Mouse (Mus musculus): Measurements from ENCODE around the gene Gyg. TPM values are rescaled to one million over a fixed set of nuclear protein-coding genes. Genes with fewer than 3 reads are reported as not detected.
"Not testable (repeated sequence)": the region's sequence is repeated elsewhere in the genome, so short reads cannot be mapped to it uniquely, and the experiment has no call there.

The Gyg gene
- polyA plus RNA-seq, 1 experiment from 2014 or later, result 360 TPM

- H3K4me1 ChIP-seq (ENCODE audit: insufficient read depth), result peaks cover 19% of the 10 kb centered on the region
- peak; percentile 85 for DNase-seq
These were observed 22.4 kb downstream of the Gyg start for GRCm38 (mm10) chr3:20132731-20133130.

DNA sequence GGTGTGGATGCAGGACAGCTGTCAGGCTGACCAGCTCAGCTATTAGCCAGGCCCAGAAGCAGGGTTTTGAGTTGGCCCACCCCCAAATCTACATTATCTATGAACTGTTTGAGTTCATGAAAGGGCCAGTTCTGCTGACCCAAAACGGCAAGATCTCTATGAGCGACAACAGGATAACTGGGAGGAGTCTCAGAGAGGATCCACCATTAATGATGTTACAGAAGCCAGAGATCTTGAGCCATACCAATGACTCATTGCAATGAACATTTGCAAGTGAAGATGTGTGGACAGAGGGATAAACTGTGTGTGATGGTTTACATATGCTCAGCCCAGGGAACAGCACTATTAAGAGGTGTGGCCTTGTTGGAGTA, 23.8 kb downstream of the Gyg start:
- peak; percentile 23; the same call in 1 of the 2 replicates for TF ChIP-seq CTCF (IDR thresholded peaks at IDR 0.05; ENCODE audit: low read depth)
- Histone ChIP-seq H3K9me3 (ENCODE audit: low read depth, low read length) (no peaks in the 10 kb centered on the region), H3K4me1 (ENCODE audit: insufficient read depth) (peaks cover 19% of the 10 kb centered on the region), H3K36me3 (ENCODE audit: insufficient read depth) (peaks cover 59% of the 10 kb centered on the region), H3K27me3 (ENCODE audit: insufficient read depth, low read length) (no peaks in the 10 kb centered on the region), H3K4me2 (0 out of 2 replicates have a peak overlapping the region, but pooled peaks have one; percentile 11), H3K4me3 (ENCODE audit: low read depth, low read length) (no peak overlapping the region), H3K9ac (no peak overlapping the region), H3K27ac (ENCODE audit: low read depth) (peak overlapping the region; percentile 74; the same call in 1 of the 2 replicates)
- ATAC-seq (ENCODE audit: insufficient read depth) (peak; percentile 93), DNase-seq (peak; percentile 97)
- WGBS, result 40% methylated on average over 2 of the region's 2 CpGs

More at GRCm38 (mm10) chr3:20132731-20133130, 22.4 kb downstream of the Gyg start:
- no peak overlapping the region for H3K9ac ChIP-seq
- TF ChIP-seq CTCF (IDR thresholded peaks at IDR 0.05; ENCODE audit: low read depth), result no peak
- H3K4me2 ChIP-seq, result no peak overlapping the region
- no peaks in the 10 kb centered on the region for H3K9me3 ChIP-seq (ENCODE audit: low read depth, low read length)
- 52% methylated on average over 1 of the region's 1 CpGs for WGBS
- H3K27ac ChIP-seq (ENCODE audit: low read depth), result peak overlapping the region; percentile 82
- no peak overlapping the region for H3K4me3 ChIP-seq (ENCODE audit: low read depth, low read length)
- ATAC-seq (ENCODE audit: insufficient read depth), result no peak
- no peaks in the 10 kb centered on the region for H3K27me3 ChIP-seq (ENCODE audit: insufficient read depth, low read length)
- H3K36me3 ChIP-seq (ENCODE audit: insufficient read depth), result peaks cover 61% of the 10 kb centered on the region

DNA sequence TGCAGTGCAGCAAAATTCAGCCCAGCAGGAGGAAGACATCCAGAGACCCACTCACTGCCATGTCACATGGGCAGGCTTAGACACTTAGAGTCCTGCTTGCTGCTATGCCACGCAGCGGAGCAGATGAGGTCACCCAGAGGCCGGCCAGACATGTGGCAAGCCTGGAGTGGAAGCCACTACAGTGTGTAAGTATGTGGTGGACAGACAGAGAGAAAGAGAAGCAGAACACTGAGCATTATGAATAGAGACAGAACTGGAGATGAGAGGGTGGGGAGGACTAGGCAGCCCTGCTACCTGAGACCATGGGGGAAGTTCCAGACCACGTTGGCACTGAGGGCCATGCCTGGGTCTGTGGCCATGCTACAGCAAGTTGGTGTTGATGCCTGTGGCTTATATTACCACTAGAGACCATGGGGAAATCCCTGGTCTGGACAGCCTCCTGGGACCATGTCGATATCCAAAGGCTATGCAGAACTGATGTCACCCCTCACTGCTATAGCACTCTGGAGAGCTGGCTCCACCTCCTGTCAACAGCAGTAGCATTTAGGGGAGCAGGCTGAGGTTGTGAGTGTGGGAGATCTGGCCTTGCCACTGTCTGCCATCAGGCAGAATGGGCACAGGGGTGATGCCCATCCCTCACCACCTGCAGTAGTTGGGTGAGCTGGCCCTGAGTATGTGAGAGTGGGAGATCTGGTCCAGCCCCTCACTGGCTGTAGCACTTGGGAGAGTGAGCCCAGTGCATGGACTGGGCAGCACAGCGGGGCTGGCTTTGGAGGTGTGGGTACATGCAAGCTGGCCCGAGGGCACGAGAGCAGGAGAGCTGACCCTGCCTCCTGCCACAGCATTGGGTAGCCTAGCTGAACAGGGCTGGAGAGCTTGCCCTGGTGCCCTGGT, 24.4 kb downstream of the Gyg start:
- H3K9ac ChIP-seq, result no peak overlapping the region
- peaks cover 56% of the 10 kb centered on the region for H3K36me3 ChIP-seq (ENCODE audit: insufficient read depth)
- H3K4me2 ChIP-seq, result peak overlapping the region; percentile 11; the same call in 1 of the 2 replicates
- peak; percentile 46 for ATAC-seq (ENCODE audit: insufficient read depth)
- DNase-seq, result peak; percentile 57
- no peaks in the 10 kb centered on the region for H3K9me3 ChIP-seq (ENCODE audit: low read depth, low read length)
- TF ChIP-seq CTCF (IDR thresholded peaks at IDR 0.05; ENCODE audit: low read depth), result no peak
- H3K4me3 ChIP-seq (ENCODE audit: low read depth, low read length), result no peak overlapping the region
- H3K27me3 ChIP-seq (ENCODE audit: insufficient read depth, low read length), result no peaks in the 10 kb centered on the region
- H3K27ac ChIP-seq (ENCODE audit: low read depth), result peak overlapping the region; percentile 74; the same call in 1 of the 2 replicates
- H3K4me1 ChIP-seq (ENCODE audit: insufficient read depth), result peaks cover 19% of the 10 kb centered on the region
- WGBS, result 56% methylated on average over 8 of the region's 8 CpGs

- no peak for TF ChIP-seq CTCF (IDR thresholded peaks at IDR 0.05; ENCODE audit: low read depth)
- no peak for ATAC-seq (ENCODE audit: insufficient read depth)
- Histone ChIP-seq H3K4me1 (ENCODE audit: insufficient read depth) (peaks cover 18% of the 10 kb centered on the region), H3K27me3 (ENCODE audit: insufficient read depth, low read length) (no peaks in the 10 kb centered on the region), H3K27ac (ENCODE audit: low read depth) (no peak overlapping the region), H3K36me3 (ENCODE audit: insufficient read depth) (peaks cover 49% of the 10 kb centered on the region), H3K9me3 (ENCODE audit: low read depth, low read length) (no peaks in the 10 kb centered on the region), H3K4me3 (ENCODE audit: low read depth, low read length) (no peak overlapping the region), H3K4me2 (no peak overlapping the region), H3K9ac (no peak overlapping the region)
- no peak for DNase-seq
- 88% methylated on average over 5 of the region's 5 CpGs for WGBS
These were observed 25.6 kb downstream of the Gyg start for GRCm38 (mm10) chr3:20129491-20129890.

GRCm38 (mm10) chr3:20127047-20127595, 28.0 kb downstream of the Gyg start:
- no peaks in the 10 kb centered on the region for H3K27me3 ChIP-seq (ENCODE audit: insufficient read depth, low read length)
- 76% methylated on average over 2 of the region's 2 CpGs for WGBS
- peaks cover 9% of the 10 kb centered on the region; the same call in 1 of the 2 replicates for H3K4me1 ChIP-seq (ENCODE audit: insufficient read depth)
- H3K9ac ChIP-seq, result no peak overlapping the region
- no peaks in the 10 kb centered on the region for H3K9me3 ChIP-seq (ENCODE audit: low read depth, low read length)
- no peak overlapping the region for H3K27ac ChIP-seq (ENCODE audit: low read depth)
- no peak overlapping the region for H3K4me2 ChIP-seq
- DNase-seq (peak; percentile 43), ATAC-seq (ENCODE audit: insufficient read depth) (no peak)
- H3K36me3 ChIP-seq (ENCODE audit: insufficient read depth), result peaks cover 61% of the 10 kb centered on the region
- peak; percentile 48 for TF ChIP-seq CTCF (IDR thresholded peaks at IDR 0.05; ENCODE audit: low read depth)
- no peak overlapping the region for H3K4me3 ChIP-seq (ENCODE audit: low read depth, low read length)

GRCm38 (mm10) chr3:20125604-20126003, 29.5 kb downstream of the Gyg start:
- 65% methylated on average over 5 of the region's 5 CpGs for WGBS
- DNase-seq (peak; percentile 75), ATAC-seq (ENCODE audit: insufficient read depth) (peak; percentile 48; the same call in 1 of the 2 replicates)

GRCm38 (mm10) chr3:20121582-20121981, 33.5 kb downstream of the Gyg start:
- not testable (repeated sequence) for H3K9me3 ChIP-seq (ENCODE audit: low read depth, low read length); H3K4me3 ChIP-seq (ENCODE audit: low read depth, low read length); H3K4me2 ChIP-seq; H3K27me3 ChIP-seq (ENCODE audit: insufficient read depth, low read length); DNase-seq; H3K4me1 ChIP-seq (ENCODE audit: insufficient read depth); H3K27ac ChIP-seq (ENCODE audit: low read depth); ATAC-seq (ENCODE audit: insufficient read depth); H3K9ac ChIP-seq
- WGBS, result 89% methylated on average over 5 of the region's 5 CpGs
- H3K36me3 ChIP-seq (ENCODE audit: insufficient read depth), result peaks cover 44% of the 10 kb centered on the region

More at GRCm38 (mm10) chr3:20125604-20126003, 29.5 kb downstream of the Gyg start:
- no peak overlapping the region for H3K9ac ChIP-seq
- peaks cover 62% of the 10 kb centered on the region for H3K36me3 ChIP-seq (ENCODE audit: insufficient read depth)
- no peak overlapping the region for H3K27ac ChIP-seq (ENCODE audit: low read depth)
- H3K4me3 ChIP-seq (ENCODE audit: low read depth, low read length), result no peak overlapping the region
- no peak overlapping the region for H3K4me2 ChIP-seq
- H3K4me1 ChIP-seq (ENCODE audit: insufficient read depth), result peaks cover 4% of the 10 kb centered on the region; the same call in 1 of the 2 replicates
- TF ChIP-seq CTCF (IDR thresholded peaks at IDR 0.05; ENCODE audit: low read depth), result no peak
- H3K9me3 ChIP-seq (ENCODE audit: low read depth, low read length), result no peaks in the 10 kb centered on the region
- H3K27me3 ChIP-seq (ENCODE audit: insufficient read depth, low read length), result no peaks in the 10 kb centered on the region
